Mouse (Mus musculus): ENCODE measurements around the gene Itpr1.

DNA sequence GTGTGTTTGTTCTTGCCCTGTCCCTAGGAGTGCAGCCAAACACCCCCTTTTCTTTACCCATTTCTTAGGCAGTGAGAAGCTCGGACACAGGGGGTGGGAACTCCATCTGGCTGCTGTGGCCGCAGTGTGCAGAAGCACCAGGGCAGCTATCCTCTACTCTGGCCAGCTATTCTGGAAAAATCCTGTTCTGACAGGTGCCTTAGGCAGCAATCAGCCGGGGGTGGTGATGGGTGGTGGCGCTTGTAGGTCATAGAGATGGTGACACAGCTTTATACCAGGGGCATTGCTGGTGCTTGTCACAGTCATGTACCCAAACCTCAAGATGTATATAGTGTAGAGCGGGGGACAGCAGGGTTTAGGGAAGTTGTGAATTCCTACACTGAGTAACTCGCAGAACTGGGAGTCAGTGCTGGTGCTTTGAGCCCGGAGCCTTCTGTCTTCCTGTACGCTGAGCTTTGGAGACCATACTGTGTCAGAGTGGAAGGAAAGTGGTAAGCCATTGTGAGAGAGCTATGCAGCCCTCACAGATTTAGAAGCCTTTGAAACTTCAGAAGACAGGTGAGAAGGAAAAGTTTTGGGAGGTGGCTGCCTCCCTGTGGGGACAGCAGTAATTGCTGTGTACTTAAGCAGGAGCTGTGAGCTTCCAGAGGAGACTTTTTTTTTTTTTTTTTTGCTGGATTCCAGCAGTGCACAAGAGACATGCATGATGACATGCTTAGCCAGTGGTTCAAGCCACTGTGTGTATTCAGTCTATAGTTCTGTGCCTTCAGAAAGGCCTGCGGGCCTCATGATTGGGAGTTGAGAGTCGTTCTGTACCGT, 19.2 kb downstream of the Itpr1 start:
- TF ChIP-seq CTCF (IDR thresholded peaks at IDR 0.05; ENCODE audit: insufficient read depth, low read depth, low read length) = no peak
- TF ChIP-seq POLR2A (IDR thresholded peaks at IDR 0.05; ENCODE audit: insufficient read depth, low read depth, low read length) = no peak

All from olfactory bulb, adult 2 months (tissue).